Mouse (Mus musculus) CH12.LX (cell line): Measurements from ENCODE around the gene Cdc42ep5.

Experiments used
- CTCF ChIP-seq, 2 experiments: IDR thresholded peaks in 1 of 2; conservative IDR thresholded peaks in 1 of 2; 2 replicates each; pipeline ENCODE4 v1.5.1; 2011 to 2012; ENCODE audit warnings: low read depth in 2 of 2, low read length in 2 of 2, improper control_type of control experiment in 1 of 2, inconsistent platforms in 1 of 2, mild to moderate bottlenecking in 1 of 2, moderate library complexity in 1 of 2
- ETS1 ChIP-seq: conservative IDR thresholded peaks from 2 replicates; pipeline ENCODE4 v1.6.1; 2012; ENCODE audit warnings: low read depth, mild to moderate bottlenecking, inconsistent platforms, low read length, improper control_type of control experiment, moderate library complexity
- NRF1 ChIP-seq: IDR thresholded peaks from 2 replicates; pipeline ENCODE4 v1.6.1; 2014; ENCODE audit warnings: low read depth, mild to moderate bottlenecking, inconsistent platforms, low read length, improper control_type of control experiment, moderate library complexity
- POLR2A ChIP-seq: IDR thresholded peaks from 2 replicates; pipeline ENCODE4 v1.6.1; 2011; ENCODE audit warnings: low read depth, mild to moderate bottlenecking, improper control_type of control experiment, low read length
- ZNF384 ChIP-seq: IDR thresholded peaks from 2 replicates; pipeline ENCODE4 v1.6.1; 2012; ENCODE audit warnings: low read depth, low read length, improper control_type of control experiment, inconsistent platforms

GRCm38 (mm10) chr7:4164090-4164910 lies at the start of gene Cdc42ep5:
- TF ChIP-seq POLR2A (no peak), CTCF (conservative IDR thresholded peaks at IDR 0.05 in 1 of 2, IDR thresholded peaks at IDR 0.05 in 1 of 2; ENCODE audit: low read depth in 2 of 2, low read length in 2 of 2) (no peak), ZNF384 (no peak), ETS1 (no peak), NRF1 (no peak)
